ENCODE assay signal across 20 mouse cellular contexts in the genomic region with DNA sequence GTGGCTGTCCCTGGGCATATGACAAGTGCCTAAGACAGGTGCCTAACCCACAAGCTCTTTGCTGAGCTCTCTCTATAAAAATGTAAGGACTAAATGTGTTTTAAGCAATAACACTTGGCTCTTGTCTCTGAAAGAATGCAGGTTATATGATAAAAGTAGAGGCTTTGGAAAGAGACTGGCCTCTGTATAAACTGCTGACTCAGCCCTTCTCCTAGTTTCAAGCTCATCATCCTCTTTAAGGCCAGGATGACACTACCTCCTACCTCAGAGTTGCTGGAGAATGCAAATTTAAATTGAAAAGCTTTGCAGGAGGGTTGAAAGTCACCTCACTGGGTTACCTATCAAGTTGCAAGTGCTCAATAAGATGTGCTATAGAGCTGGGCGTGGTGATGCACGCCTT.
"Had no signal": no experiment of that assay in that cellular context is flagged by ENCODE, and none has a peak within 500 bp of the region (broad histone marks: within the 10 kb centered on the region; RNA-seq: fewer than 3 reads in every experiment).

No protein-coding gene starts in this region.

- H3K9ac ChIP-seq: liver, embryonic 13.5 days; midbrain, embryonic 12.5 days; midbrain, embryonic 15.5 days; neural tube, embryonic 12.5 days; neural tube, embryonic 15.5 days had no signal

- ATAC-seq: midbrain, embryonic 15.5 days had no signal

- DNase-seq: kidney, postnatal 25 days; layer of hippocampus, adult 9-11 months; liver, embryonic 13.5 days; lung, adult 2 months; lung, postnatal 14 days; lung, postnatal 4 days; right cerebral cortex, adult 18-20 months; right cerebral cortex, postnatal 14 days; right cerebral cortex, postnatal 4 days; thymus, adult 2 months; thymus, postnatal 14 days; thymus, postnatal 4 days had no signal

- H3K27ac ChIP-seq: kidney, postnatal 0 days; layer of hippocampus, adult 2 months; left cerebral cortex, adult 2 months; liver, embryonic 13.5 days; midbrain, embryonic 12.5 days; midbrain, embryonic 15.5 days; neural tube, embryonic 12.5 days; neural tube, embryonic 15.5 days; stomach, postnatal 0 days had no signal

- H3K4me2 ChIP-seq: liver, embryonic 13.5 days; midbrain, embryonic 12.5 days; midbrain, embryonic 15.5 days; neural tube, embryonic 12.5 days; neural tube, embryonic 15.5 days had no signal

- H3K4me3 ChIP-seq: layer of hippocampus, adult 2 months; left cerebral cortex, adult 2 months; liver, embryonic 13.5 days; midbrain, embryonic 12.5 days; midbrain, embryonic 15.5 days; neural tube, embryonic 12.5 days; neural tube, embryonic 15.5 days had no signal

- H3K4me1 ChIP-seq: midbrain, embryonic 15.5 days had no signal

- H3K27me3 ChIP-seq: liver, embryonic 13.5 days; midbrain, embryonic 12.5 days; midbrain, embryonic 15.5 days; neural tube, embryonic 12.5 days; neural tube, embryonic 15.5 days had no signal

- H3K9me3 ChIP-seq: liver, embryonic 13.5 days; midbrain, embryonic 12.5 days; midbrain, embryonic 15.5 days; neural tube, embryonic 12.5 days; neural tube, embryonic 15.5 days had no signal
